Mouse (Mus musculus) inflammation-experienced regulatory T-cells (primary cell): Measurements from ENCODE around the gene Lamtor3. TPM values are rescaled to one million over a fixed set of nuclear protein-coding genes. Genes with fewer than 3 reads are reported as not detected.

ENCODE experiments used
- polyA plus RNA-seq, 2 experiments: library from polyadenylated mRNA; unstranded; fragments of 100-300 nt; shearing (Covaris generic); gene quantifications; one replicate each; pipeline ENCODE4 v1.2.1; 2017

Gene Lamtor3
- polyA plus RNA-seq: 10 to 100 TPM; 54.5 to 71.3 TPM

GRCm38 (mm10) chr3:137918172-137918931 lies at the start of gene Lamtor3:
Gene Lamtor3, plus strand, starts transcription at chr3:137918506.

Other genes with a start within 250 kb of the Lamtor3 start
- gene Gm21962, start 247.0 kb upstream of the Lamtor3 start, polyA plus RNA-seq: not detected
- gene H2afz, start 54.0 kb upstream of the Lamtor3 start, polyA plus RNA-seq: 1,000 to 10,000 TPM in 1 of 2 experiments, 100 to 1,000 TPM in 1; 589 to 1,267 TPM
- 10 to 100 TPM in 1 of 2 experiments, 1 to 10 TPM in 1; 7.6 to 11.5 TPM for gene Dnajb14, start 50.8 kb upstream of the Lamtor3 start, polyA plus RNA-seq
- gene Dapp1, start 63.0 kb downstream of the Lamtor3 start, polyA plus RNA-seq: 100 to 1,000 TPM in 1 of 2 experiments, 10 to 100 TPM in 1; 87.2 to 132 TPM
- under 1 TPM in 1 of 2 experiments, not detected in 1; 0.04 TPM for gene 1110002E22Rik, start 146.5 kb downstream of the Lamtor3 start, polyA plus RNA-seq
- gene Gm5105, start 148.9 kb downstream of the Lamtor3 start, polyA plus RNA-seq: under 1 TPM in 1 of 2 experiments, not detected in 1; 0.12 TPM
- 1 to 10 TPM; 6.0 to 8.1 TPM for gene Trmt10a, start 224.9 kb downstream of the Lamtor3 start, polyA plus RNA-seq
- gene Mttp, start 226.5 kb downstream of the Lamtor3 start, polyA plus RNA-seq: 1 to 10 TPM; 5.2 to 5.4 TPM